Mouse (Mus musculus) lung, adult 2 months (tissue): Measurements from ENCODE around the gene Phb2. TPM values are rescaled to one million over a fixed set of nuclear protein-coding genes. Genes with fewer than 3 reads are reported as not detected.

Experiments
- DNase-seq: peaks from one replicate; pipeline ENCODE4 v3.0.0; 2022
- H3K4me1 ChIP-seq: fragments of 200-500 bp; 2 replicates; pipeline ENCODE4 v1.6.1; 2011; ENCODE audit warnings: low read length; ENCODE audit not compliant: control insufficient read depth, insufficient read depth
- H3K4me3 ChIP-seq: fragments of 200-500 bp; replicated peaks from 2 replicates; pipeline ENCODE3; 2011; ENCODE audit warnings: low read depth, mild to moderate bottlenecking, control low read depth, low read length; ENCODE audit errors: extremely low read depth
- CTCF ChIP-seq: fragments of 200-500 bp; IDR thresholded peaks from 2 replicates; pipeline ENCODE4 v1.5.1; 2011; ENCODE audit warnings: mild to moderate bottlenecking, low read length, control low read depth; ENCODE audit not compliant: insufficient read depth
- POLR2A ChIP-seq: fragments of 200-500 bp; IDR thresholded peaks from 2 replicates; pipeline ENCODE4 v1.6.1; 2011; ENCODE audit warnings: low read depth, mild to moderate bottlenecking, control low read depth, low read length, borderline replicate concordance; ENCODE audit errors: extremely low read depth
- WGBS: fragments of 180-500 bp; shearing (Covaris S2); methylation state at CpG from one replicate; pipeline ENCODE4 v1.1.7; 2018; 5-methylcytosine and 5-hydroxymethylcytosine counted together
- polyA plus RNA-seq: library from polyadenylated mRNA; depleted of rRNA; stranded (reverse); fragments of >200 nt; gene quantifications from 2 replicates; pipeline ENCODE4 v1.2.3, GENCODE M21; 2012; rRNA removed

Gene Phb2
- polyA plus RNA-seq, result 64.7 and 74.4 TPM in 2 replicates

DNA sequence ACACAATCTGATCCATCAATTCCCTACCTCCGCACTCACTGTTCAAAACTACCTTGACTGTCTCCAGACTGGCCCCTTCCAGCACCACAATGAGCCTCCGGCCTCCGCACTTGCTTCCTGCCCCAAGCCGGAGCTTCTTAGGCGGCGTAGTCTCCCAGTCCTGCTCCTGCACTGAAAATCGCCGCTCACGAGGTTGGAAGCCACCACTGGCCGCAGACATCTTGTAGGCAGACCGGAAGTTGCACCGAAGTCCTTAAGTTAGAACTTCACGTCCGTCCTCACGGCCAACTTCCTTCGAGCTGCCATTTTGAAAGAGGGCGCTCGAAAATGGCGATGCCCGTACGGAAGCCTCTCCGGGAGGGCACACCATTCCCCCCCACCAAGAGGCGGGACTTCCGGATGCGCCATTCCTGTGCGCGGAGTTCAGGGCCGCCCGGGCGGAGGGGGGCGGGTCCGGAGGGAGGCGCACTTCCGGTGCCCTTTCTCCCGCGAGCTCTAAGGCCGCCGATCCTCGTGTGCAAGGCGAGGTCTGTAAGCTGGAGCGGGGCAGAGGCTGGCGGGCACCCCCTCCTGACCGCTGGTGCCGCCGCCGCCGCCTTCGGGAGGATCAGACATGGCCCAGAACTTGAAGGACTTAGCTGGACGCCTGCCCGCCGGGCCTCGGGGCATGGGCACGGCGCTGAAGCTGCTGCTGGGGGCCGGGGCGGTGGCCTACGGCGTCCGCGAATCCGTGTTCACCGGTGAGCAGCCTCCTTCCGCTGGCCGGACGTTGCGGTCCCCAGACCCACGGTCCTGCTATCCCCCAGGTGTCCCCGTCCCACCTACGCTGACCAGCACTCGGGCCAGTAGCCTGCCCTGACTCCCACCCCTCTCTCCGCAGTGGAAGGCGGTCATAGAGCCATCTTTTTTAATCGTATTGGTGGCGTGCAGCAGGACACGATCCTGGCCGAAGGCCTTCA lies at the start of gene Phb2, which contains the start of gene Emg1:
Gene Phb2, plus strand, starts transcription at position 513 of the 959 bp plus-strand sequence.
Gene Emg1, minus strand, starts transcription at position 355 of the 959 bp plus-strand sequence.
- peak; percentile 99 for DNase-seq
- WGBS, result under 1% methylated on average over 76 of the region's 76 CpGs
- Histone ChIP-seq H3K4me1 (peaks cover 9% of the 10 kb centered on the region), H3K4me3 (peak within 1 kb of the TSS; percentile 70)
- no peak for TF ChIP-seq CTCF
- peak; percentile 37; the same call in 1 of the 2 replicates for TF ChIP-seq POLR2A

DNA sequence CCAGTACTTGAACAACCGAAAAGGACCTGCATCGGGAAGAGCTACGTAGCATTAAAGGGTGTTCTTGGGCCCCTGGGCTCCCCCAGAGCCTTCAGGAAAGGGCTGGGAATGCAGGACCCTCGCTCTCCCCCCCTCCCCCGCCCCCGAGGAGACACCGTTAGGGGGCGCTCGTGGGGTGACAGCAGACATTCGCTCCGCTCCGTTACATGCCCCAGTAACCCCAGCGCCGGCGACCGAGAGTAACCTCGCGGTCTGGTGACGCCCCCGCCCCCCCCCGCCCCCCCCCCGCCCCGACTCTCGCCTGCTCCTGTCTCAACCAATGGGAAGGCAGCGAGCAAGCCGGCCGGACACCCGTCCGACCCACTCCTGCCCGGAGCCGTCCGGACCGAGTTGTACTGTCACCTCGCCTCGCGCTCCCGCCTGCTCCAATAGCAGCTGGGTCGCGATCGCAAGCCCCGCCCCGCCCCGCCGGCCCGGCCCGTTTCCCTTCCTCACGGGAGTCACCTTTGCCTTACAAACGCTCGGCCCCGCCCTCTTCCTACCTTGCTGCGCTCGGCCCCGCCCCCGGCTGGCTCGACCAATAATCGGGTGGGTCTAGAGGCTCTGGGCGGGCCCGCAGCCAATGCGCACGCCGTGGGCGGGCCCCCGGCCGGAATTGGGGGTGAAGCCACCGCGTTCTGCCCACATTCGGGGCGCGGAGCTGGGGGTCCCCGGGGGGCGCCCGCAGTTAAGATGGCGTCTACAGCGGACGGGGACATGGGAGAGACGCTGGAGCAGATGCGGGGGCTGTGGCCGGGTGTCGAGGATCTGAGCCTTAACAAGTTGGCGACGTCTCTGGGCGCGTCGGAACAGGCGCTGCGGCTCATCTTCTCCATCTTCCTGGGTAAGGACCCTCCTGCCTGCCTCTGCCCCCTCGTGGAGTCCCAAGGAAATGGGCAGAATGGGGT lies 49.4 kb upstream of the Phb2 start, which contains the start of gene Lpcat3:
Gene Lpcat3, plus strand, starts transcription at position 551 of the 947 bp plus-strand sequence.
- WGBS, result under 1% methylated on average over 67 of the region's 87 CpGs
- Histone ChIP-seq H3K4me3 (peak within 1 kb of the TSS; percentile 88), H3K4me1 (peaks cover 2% of the 10 kb centered on the region; the same call in 1 of the 2 replicates)
- DNase-seq, result peak; percentile 99
- TF ChIP-seq CTCF (peak; percentile 33; the same call in 1 of the 2 replicates), POLR2A (no peak)

GRCm38 (mm10) chr6:124663424-124663795 lies 48.7 kb upstream of the Phb2 start:
- DNase-seq, result no peak
- TF ChIP-seq POLR2A (no peak), CTCF (no peak)
- Histone ChIP-seq H3K4me3 (peak overlapping the region; percentile 88), H3K4me1 (peaks cover 2% of the 10 kb centered on the region; the same call in 1 of the 2 replicates)
- WGBS, result 10% methylated on average over 13 of the region's 13 CpGs

DNA sequence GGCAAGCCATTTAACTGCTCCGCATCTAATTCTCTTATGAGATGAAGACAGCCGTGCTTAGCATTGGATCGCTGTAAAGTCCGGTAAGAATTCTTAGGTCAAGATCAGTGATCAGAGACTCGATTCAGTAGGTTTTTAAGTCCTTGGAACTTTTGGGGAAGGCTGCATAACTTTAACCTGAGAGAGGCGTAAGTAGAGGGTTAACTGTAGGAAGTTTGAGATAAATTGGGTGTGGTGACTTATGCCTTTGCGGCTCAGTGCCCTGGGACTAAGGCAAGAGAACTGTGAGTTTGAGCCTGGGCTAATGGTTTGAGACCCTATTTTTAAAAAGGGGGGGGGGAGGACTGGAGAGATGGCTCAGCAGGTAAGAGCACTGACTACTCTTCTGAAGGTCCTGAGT lies 47.9 kb upstream of the Phb2 start:
- no peak overlapping the region for H3K4me3 ChIP-seq
- no peak for DNase-seq

GRCm38 (mm10) chr6:124665011-124665410 lies 47.1 kb upstream of the Phb2 start:
- peaks cover 2% of the 10 kb centered on the region; the same call in 1 of the 2 replicates for H3K4me1 ChIP-seq
- TF ChIP-seq CTCF, result no peak
- WGBS, result 88% methylated on average over 10 of the region's 10 CpGs
- no peak overlapping the region for H3K4me3 ChIP-seq
- DNase-seq, result no peak

More for the DNA sequence above, 47.9 kb upstream of the Phb2 start:
- H3K4me1 ChIP-seq, result peaks cover 2% of the 10 kb centered on the region; the same call in 1 of the 2 replicates
- 77% methylated on average over 7 of the region's 7 CpGs for WGBS
- TF ChIP-seq CTCF (no peak), POLR2A (no peak)

DNA sequence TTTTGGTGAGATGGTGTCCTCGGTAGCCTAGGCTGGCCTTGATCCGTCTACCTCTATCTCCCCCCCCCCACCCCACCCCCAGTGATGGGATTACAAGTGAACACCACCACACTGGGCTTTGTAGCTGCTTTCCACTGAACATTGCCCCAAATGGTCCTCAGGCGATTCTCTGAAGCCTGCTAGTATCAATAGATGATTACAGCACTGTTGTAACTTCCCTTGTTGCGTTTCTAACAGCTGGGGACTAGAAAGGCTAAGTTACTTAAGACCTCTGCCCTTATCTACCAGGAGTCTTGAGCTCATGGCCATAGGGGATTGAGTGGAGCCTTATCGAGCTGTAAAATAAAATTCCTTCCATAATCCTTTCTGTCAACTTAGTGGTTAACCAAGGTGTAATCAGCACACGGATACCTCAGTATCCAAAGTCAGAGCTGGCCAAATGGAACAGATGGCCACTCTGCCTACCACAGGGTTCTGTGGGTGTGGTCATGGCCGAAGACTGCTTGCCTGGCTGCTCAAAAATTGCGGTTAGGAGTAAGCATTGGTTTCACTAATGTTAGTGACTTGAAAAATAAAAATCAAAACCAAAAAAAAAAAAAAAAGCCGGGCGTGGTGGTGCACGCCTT lies 42.8 kb upstream of the Phb2 start:
- TF ChIP-seq POLR2A (no peak), CTCF (no peak)
- Histone ChIP-seq H3K4me3 (no peak overlapping the region), H3K4me1 (peaks cover 4% of the 10 kb centered on the region; the same call in 1 of the 2 replicates)
- DNase-seq, result no peak
- 87% methylated on average over 11 of the region's 11 CpGs for WGBS

DNA sequence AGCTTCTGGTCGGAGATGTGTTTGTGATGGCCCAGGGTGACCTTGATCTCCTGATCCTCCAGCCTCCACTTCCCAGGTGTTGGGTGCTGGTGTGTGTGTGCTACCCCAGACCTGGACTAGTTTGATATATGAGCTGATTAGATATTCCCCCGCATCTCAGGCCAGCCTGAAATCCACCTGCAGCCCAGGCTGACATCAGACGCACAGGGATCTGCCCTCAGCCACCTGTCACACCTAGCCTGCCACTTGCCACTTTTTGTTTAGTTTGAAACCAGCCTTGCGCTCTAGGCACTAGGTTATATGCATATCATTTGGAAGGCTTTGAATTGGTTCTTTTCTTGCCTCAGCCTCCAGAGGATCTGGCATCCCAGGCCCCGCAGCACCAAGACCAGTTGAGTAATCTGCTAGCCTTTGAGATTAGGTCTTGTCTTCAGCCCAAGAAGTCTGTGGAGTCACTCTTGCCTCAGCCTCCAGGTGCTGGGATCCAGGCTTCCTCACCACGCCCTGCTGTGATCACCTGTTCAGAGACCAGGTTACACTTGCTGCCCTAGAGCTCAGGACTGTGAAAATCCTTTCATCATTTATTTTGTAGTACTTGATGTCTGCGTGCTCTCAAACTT lies 41.7 kb upstream of the Phb2 start:
- H3K4me3 ChIP-seq, result no peak overlapping the region
- 86% methylated on average over 7 of the region's 7 CpGs for WGBS
- H3K4me1 ChIP-seq, result peaks cover 4% of the 10 kb centered on the region; the same call in 1 of the 2 replicates
- TF ChIP-seq POLR2A (no peak), CTCF (no peak)
- no peak for DNase-seq

DNA sequence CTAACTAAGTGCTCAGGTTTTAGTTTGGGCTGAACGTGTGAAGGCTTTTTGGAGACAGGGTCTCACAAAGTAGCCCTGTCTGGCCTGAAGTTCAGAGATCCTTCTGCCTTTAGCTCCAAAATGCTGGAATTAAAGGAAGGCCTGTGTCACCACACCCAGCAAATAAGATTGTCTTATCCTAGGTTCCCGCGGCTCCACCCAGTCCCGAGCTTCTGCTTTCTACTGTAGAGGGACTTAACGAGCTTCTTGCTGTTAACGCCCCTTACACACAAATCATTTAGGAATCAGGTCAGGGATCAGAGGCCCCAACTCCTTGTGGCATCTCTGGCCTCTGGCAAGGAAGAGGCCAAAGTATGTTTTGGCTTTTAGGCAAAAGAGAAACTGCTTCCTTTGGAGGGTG lies 40.0 kb upstream of the Phb2 start:
- DNase-seq, result no peak
- 29% methylated on average over 6 of the region's 6 CpGs for WGBS
- Histone ChIP-seq H3K4me3 (no peak overlapping the region), H3K4me1 (peaks cover 4% of the 10 kb centered on the region; the same call in 1 of the 2 replicates)
- TF ChIP-seq POLR2A (no peak), CTCF (no peak)

DNA sequence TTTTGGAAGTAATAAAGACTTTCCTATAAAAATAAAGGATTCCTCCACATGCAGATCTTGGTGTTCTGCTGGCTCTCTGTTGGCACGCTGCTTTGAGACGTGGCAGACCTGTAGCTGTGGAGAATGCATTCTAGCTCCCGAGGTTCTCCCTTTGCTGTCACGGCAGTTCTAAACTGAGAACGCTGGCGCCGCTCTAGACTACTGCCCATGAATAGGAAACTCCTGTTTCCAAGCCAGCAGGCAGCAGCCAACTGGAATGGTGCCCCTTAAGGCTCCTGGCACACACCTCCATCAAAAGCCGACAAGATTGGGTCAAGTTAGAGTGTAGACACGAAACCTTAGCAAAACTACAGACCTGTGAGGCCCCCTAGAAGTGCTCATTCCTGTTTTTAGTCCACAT lies 38.5 kb upstream of the Phb2 start:
- 81% methylated on average over 9 of the region's 9 CpGs for WGBS
- DNase-seq, result no peak
- no peak overlapping the region for H3K4me3 ChIP-seq
- peaks cover 4% of the 10 kb centered on the region; the same call in 1 of the 2 replicates for H3K4me1 ChIP-seq
- TF ChIP-seq CTCF (no peak), POLR2A (no peak)
